Mouse (Mus musculus): ENCODE data around the gene Celf5.
"Not testable (repeated sequence)": the region's sequence is repeated elsewhere in the genome, so short reads cannot be mapped to it uniquely, and the experiment has no call there.

The Celf5 gene

DNA sequence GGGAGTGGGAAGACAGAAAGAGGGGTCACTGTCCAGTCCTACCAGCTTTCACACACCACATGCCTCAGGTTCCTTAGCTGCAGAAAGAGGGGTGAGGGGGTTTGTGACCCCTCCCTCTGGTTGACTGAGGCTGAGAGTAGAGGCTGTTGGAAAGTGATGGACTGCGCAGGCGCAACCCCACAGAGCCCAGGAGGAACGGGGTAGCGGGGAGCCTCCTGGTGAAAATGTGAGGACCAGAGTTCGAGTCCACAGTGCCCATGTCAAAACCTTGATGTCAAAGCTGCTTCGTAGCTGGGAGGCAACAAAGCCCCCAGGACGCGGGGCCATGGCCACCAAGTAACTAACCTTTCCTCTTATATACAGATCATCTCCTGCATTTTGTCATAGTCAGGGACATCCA lies 24.9 kb downstream of the Celf5 start:
- in situ Hi-C loops (cut with MboI; ENCODE audit: unreplicated experiment in 2 of 2) = no loop called here

DNA sequence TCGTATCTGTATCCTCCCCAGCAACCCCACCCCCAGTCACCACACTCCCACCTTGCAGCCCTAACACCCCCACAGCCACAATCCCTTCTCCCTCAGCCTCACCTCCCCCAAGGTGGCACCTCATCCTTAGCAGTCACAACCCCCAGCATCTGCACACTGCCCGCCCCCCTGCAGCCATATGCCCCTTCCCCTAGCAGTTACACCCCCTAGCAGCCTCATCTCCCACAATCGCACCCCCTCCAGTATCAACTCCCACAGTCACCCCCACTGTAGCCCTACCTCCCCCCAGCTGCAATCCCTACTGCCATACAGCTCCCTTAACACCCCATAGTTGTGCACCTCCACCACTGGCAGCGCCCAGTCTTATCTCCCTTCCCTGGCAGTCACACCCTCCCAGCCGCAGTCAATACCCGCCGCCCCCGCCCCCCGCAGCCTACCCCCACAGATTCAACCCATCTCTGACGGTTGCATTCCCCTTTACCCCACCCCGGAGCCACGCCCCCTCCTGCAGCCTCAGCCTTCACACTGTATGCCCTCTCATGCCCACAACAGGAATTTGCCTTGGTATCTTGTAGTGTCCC lies 25.4 kb downstream of the Celf5 start:
- in situ Hi-C loops (cut with MboI; ENCODE audit: unreplicated experiment in 2 of 2) = no loop called here

DNA sequence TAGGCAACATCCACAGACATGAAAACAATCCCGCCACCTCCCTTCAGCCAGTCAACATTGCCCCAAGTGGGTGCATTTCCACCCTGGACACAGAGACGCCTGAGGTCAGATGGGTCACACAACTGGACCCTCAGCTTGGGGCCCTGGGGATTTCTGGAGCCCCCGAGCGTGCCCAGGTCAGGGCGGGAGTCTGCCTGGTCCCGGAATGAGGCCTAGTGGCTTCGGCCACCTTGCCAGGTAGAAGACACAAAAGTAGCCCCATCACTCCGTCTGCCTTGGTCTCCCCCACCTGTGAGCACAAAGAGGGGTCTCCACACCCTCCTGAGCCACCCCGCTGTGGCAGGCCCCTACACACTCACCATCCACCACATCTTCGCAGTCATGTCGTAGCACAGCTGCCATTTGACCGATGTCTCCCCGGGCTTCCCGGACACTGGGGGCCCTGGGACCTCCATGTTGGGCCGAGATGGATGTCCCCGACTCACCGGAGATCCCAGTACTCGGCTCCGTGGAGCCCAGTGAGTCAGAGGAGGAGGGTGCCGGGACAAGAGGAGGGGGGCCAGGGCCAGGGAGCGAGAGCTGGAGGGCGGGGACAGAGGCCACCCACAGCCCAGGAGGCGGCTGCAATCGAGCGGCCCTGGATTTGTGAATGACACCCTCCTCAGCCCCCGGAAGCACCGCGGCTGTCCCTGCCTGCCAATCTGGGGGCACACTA lies 27.2 kb downstream of the Celf5 start, which contains the start of gene Nfic:
Gene Nfic (minus strand): TSS at position 455 of the 715 bp plus-strand sequence.
- in situ Hi-C loops (cut with MboI; ENCODE audit: unreplicated experiment in 2 of 2) = no loop called here

DNA sequence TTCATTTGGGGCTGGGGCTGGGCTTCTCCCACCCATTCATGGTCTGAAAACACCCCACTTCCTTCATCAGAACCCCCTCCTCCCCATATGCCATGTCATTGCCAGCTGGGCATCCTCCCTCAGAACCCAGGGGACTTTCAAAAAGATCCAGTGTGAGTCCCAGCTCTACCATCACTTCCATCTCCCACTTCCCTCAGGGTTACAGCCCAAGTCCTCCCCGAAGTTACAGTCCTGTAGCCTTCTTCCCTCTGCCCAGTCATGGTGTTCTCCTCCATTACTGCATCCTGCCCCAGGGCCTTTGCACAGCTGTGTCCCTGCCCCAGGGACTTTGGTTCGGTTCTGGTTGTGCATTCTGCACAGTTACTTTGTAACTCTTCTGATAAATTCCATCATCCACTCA lies 28.4 kb downstream of the Celf5 start:
- in situ Hi-C loops (cut with MboI; ENCODE audit: unreplicated experiment in 2 of 2) = loop anchor here (5.0 kb wide), 2 partner anchors 62 to 247 kb away; partner anchors contain the start of gene Smim24 (in 1 of the 2)

DNA sequence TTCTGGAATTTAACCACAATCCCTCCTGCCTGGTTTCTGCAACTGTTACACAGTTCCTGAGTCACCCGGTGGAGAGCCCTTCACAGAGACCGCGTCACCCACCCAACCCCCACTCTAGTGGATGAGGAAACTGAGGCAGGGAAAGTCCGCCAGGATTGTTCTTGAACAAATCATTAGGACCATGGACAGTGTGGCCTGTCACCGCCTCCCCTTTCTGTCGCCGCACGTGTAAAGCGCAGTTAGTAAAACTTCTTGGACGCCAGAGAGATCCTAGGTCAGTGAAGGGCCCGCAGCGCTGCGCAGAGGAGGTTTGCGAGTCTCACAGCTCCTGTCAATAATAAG lies 29.6 kb downstream of the Celf5 start:
- in situ Hi-C loops (cut with MboI; ENCODE audit: unreplicated experiment in 2 of 2) = loop anchor here (5.0 kb wide), 2 partner anchors 61 to 246 kb away; partner anchors contain the start of gene Smim24 (in 1 of the 2)

DNA sequence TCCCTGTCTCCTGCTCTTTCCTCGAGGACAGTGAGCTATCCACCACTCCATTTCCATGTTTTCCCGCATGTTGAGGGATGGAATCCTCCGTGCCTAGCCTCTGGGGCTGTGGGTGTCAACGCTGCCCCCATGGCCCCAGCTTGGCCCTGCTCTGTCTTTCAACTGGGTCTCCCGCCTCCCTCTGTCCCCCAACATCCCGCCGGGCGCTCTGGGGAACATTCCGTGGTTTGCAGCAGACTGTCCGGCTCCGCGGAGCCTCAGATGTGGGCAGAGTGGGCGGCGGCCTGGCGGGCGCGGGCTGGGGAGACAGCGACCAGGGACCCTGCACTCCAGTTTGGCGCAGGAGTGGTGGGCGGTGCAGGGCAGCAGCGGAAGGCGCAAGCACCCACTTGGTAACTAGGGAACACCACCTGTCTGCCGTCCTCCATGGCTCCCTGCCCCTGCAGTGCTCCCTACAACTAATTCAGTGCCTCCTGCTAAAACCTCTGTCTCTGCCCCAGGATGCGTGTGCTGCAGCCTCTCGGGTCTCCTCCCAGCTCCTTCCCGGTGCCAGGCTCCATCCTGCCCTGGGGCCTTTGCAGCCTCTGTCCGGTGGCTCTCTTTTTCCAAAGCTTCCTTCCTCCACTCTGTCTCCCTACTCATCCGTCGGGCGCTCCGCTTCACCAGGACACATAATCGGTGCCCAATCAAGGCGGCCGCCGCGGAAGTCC lies 30.1 kb downstream of the Celf5 start:
- in situ Hi-C loops (cut with MboI; ENCODE audit: unreplicated experiment in 2 of 2) = loop anchor here (5.0 kb wide), 2 partner anchors 60 to 245 kb away; partner anchors contain the start of gene Smim24 (in 1 of the 2)

DNA sequence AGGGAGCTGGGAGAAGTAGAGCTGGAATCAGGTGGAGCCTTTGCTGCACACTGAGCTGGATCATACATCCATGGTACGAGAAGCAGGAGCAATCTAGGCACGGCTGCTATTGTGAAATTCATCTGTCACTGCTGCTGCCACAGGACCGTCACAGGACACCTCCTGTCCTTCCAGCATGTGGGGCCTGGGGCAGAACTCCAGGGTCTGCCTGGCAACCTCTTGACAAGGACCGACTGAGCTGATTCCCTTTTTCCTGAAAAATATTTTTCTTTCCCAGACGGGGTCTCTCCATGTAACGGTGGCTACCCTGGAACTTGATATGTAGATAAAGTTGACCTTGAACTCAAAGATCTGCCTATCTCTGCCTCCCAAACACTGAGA lies 31.2 kb downstream of the Celf5 start:
- in situ Hi-C loops (cut with MboI; ENCODE audit: unreplicated experiment in 2 of 2) = loop anchor here (5.0 kb wide), 2 partner anchors 59 to 244 kb away; partner anchors contain the start of gene Smim24 (in 1 of the 2)

DNA sequence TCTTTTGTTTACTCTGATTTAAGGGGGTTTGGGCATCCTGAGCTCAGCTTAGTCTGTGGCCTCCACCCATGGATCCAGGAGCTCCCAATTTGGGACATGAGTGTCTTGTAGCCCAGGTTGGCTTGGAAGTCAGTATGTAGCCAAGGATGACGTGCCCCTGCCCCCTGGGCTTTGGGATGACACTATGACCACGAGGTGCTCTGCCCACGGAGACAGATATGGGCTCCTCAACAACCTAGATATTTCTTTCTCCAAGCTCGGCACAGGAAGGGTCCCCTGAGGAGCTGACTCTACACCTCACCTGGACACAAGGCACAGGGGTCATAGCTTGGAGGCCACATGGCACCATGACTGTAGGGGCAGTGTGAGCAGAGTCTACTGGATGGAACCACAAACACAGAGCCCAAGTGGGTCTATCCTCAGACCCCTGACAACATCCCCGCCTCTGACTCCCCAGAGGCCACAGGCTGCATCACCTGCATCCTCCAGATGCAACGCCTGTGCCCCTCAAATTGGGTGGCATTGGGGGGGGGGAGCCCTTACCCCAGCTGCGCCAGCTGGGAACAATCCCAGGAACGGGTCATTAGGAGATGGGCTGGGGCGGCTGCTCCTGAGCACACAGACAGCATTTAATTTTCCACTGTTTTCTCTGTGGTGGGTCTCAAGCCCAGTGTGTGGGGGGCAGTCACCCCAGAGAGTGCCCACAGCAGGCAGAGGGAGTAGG lies 31.7 kb downstream of the Celf5 start:
- in situ Hi-C loops (cut with MboI; ENCODE audit: unreplicated experiment in 2 of 2) = loop anchor here (5.0 kb wide), 2 partner anchors 59 to 244 kb away; partner anchors contain the start of gene Smim24 (in 1 of the 2)

DNA sequence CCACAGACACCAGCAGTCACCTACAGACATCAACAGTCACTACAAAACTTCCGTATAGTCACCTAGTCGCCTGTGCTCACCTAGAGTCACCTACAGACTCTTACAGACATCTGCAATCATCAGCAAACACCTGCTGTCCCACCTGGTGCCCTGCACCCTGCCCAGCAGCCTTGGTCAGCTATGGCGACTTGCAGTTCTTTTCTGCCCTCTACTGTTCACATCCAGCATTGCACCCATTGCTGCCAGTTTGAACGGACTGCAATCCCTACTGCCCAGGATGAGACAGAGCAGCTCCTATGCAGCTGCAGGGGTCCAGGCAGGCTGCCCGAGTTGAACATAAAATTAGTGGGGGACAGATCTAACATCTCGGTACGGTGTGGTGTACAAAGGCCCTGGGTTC lies 32.4 kb downstream of the Celf5 start:
- in situ Hi-C loops (cut with MboI; ENCODE audit: unreplicated experiment in 2 of 2) = loop anchor here (5.0 kb wide), 2 partner anchors 58 to 243 kb away; partner anchors contain the start of gene Smim24 (in 1 of the 2)

DNA sequence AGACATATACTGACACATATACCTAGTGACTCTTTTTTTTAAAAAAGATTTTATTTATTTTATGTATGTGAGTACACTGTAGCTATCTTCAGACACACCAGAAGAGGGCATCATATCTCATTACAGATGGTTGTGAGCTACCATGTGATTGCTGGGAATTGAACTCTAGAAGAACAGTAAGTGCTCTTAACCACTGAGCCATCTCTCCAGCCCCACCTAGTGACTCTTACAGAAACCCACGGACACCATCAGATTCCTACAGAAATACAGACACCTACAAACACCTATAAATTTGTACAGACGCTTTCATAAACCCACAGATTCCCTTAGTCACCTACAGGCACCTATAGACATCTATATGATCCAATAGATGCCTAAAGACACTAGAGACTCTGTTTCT lies 37.0 kb downstream of the Celf5 start:
- in situ Hi-C loops (cut with MboI; ENCODE audit: unreplicated experiment in 2 of 2) = not testable (repeated sequence)

DNA sequence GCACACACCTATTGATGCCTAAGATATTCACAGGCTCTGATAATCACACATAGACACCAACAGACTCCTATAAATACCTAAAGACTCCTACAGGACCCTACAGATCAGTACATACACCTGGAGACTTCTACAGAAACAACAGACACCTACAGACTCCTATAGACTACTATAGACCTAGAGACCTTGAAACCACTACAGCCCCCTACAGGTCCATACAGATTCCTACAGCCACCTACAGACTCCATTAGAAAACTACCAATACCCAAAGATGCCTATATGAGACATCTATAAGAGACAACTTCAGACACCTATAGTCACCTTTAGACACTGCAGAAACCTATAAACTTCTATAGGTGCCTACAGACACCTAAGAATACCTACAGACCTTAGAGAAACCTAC lies 41.5 kb downstream of the Celf5 start:
- in situ Hi-C loops (cut with MboI; ENCODE audit: unreplicated experiment in 2 of 2) = loop anchor here in 1 of 2 experiments (5.0 kb wide), 1 partner anchor 34 kb away; no protein-coding TSS in a partner anchor

DNA sequence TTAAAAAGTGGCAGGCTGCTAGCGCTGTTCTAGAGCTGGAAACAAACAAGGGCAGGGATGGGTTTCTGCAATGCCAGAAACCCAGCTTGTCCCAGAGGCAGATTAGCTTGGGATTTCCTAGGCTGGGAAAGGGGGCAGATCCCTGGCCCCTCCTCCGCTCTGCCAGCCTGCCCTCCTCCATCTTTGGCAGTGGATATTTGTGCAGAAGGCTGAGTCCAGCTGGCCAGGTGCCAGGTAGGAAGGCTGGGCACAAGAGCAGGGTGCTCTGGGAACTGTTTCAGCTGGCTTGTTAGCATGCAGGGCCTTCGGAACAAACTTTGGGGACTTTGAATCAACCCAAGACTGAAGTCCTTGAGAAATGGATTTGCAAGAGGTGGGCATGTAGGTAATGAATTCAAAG lies 47.1 kb downstream of the Celf5 start:
- in situ Hi-C loops (cut with MboI; ENCODE audit: unreplicated experiment in 2 of 2) = no loop called here

DNA sequence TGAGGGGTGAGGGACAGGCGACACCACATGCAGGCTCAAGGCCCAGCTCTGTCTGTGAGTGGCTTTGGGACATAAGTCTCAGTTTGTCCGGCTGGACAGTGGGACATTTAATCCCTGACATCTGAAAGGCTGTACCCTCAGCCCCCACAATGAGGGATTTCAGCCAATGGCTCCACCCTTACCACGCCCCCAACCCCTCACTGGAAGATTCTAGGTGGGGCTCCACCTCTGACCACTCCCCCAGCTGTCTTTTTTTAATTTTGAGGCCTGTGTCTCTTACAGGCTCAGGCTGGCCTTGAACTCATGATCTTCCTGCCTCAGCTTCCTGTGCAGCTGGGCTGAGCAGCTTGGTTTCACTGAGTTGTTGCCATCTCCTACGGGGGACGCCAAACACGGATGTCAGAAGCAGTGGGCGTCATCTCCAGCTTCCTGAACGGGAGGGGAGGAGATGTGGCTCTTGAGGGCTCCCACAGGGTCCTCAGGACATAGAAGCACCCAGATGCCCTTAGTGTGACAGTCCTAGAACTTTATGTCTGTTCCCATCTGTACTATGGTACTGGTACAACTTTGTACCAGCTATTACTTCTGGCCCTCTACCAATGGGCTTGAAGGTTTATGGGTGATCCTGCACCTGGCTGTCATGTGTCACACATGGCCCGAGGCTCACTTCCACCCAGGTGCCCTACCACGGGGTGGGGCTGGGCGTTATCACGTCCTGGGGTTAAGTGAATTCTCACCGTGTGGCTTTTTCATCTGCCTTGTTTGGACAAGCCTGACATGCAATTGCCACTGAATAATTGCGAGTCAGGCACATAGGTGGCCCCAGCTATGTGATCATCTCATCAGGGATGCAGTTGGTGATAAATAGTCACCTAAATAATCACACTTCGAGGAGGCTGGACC lies 47.9 kb downstream of the Celf5 start:
- in situ Hi-C loops (cut with MboI; ENCODE audit: unreplicated experiment in 2 of 2) = no loop called here

DNA sequence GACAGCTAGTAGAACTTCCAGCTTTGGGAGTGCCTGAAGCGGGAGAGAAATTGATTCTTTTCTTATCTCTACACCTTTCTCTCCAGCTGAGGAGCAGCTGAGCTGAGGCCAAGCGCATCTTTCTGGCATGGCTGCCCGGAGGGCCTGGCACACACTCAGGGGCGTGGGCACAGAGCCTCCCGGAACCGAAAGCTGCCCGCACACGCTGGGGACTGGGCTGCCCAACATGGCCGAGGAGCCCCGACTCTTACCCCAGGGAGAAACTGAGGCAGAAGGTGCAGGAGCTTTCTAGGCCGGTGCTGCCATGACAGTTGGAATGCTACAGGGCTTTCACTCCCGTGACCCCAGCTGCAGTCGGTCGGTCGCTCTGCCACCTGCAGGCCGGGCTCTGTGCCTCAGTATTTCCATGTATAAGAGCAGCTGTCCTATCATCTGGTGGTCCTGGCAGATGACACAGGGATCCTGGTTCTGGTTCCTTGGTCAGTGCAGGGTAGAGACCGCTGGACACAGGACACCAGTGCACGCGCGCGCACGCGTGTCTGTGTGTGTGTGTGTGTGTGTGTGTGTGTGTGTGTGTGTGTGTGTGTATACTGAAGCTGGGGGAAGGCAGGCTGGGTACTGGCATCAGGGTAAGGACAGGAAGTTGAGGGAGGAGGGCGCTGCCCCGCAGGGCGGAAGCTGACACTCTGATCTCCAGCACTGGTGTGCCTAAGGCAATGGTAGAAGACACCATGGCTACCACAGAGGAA lies 48.8 kb downstream of the Celf5 start:
- in situ Hi-C loops (cut with MboI; ENCODE audit: unreplicated experiment in 2 of 2) = no loop called here

DNA sequence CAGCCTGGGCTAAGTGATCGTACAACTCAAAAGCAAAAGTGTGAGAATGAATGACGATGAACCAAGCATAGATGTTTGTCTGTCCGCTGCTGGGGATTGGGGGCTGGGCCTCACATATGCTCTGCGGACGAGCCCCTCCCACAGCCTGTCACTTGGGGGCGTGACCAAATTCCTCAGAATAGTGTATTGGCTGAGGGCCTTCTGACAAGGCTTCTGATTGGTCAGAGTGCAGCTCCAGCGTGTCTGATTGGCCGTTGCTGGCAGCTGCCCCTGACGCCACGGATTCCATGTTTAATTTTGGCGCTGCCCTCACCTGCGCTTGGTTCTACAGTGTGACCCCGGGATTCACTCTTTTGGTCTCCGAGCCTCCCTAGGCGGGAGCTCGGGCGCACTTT lies 49.6 kb downstream of the Celf5 start:
- in situ Hi-C loops (cut with MboI; ENCODE audit: unreplicated experiment in 2 of 2) = no loop called here

DNA sequence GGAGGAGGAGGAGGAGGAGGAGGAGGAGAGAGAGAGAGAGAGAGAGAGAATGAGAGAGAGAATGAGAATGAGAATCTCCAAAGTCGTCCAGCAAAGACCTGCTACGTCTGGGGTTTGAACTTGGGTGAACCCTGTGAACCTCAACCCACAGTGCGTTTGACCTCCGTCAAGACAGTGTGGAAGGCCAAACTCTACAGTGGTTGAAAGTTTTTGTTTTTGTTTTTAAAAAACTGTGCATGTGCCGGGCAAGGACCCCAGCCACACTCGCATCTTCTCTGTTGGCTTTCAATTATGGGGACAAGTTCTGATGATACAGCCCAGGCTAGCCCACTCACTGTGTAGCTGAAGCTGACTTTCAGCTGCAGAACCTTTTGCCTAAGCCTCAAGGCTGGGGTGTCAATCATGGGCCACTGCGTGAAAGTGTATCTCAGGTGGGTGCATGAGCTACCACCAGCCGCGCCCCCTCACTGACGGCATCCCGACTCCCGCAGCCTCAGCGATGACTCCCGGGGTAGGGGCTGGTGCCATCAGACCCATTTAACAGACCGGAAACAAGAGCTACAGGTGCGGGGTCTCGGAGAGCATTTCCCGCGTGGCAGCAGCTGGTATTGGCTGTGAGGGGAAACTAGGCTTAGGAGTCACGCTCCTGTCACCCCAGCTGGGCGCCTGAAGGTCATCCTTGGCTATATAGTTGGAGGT lies 50.2 kb downstream of the Celf5 start:
- in situ Hi-C loops (cut with MboI; ENCODE audit: unreplicated experiment in 2 of 2) = no loop called here

DNA sequence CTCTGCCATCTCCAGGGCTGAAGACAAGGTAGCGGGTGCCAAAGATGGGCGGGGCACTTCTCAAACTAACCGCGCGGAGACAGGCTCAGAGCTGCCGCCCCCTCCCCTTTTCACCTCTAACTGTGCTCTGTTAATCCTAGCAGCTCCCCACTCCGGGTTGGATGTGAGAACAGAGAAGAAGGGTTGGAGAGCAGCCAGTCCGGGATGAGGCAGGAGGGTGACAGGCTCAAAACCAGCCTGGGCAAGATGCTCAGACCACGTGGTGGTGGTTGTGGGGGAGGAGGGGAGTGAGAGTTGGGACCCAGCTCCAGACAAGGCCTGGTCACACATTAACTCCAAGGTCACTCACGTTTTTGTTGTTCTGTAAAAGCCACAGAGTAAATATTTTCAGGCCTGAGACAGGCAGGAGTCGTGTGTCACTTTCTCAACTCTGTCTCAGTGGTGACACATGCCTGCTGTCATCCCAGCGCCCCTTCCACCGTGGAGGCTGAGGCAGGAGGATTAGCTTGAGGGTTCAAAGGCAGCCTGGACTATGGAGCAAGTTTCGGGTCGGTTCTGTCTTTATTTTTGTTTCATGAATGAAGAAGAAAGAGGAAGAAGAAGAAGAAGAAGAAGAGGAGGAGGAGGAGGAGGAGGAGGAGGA lies 50.9 kb downstream of the Celf5 start:
- in situ Hi-C loops (cut with MboI; ENCODE audit: unreplicated experiment in 2 of 2) = no loop called here

Data from v-Abl transformed pro-B cells (cell line).